Mouse (Mus musculus) lung, postnatal 0 days (tissue): Measurements from ENCODE around the gene Pld1.

Experiments
- CTCF ChIP-seq: IDR thresholded peaks from 2 replicates; pipeline ENCODE4 v1.5.1; 2016; ENCODE audit warnings: antibody characterized with exemption, mild to moderate bottlenecking
- EP300 ChIP-seq: IDR thresholded peaks from 2 replicates; pipeline ENCODE4 v1.6.1; 2016; ENCODE audit warnings: antibody characterized with exemption, mild to moderate bottlenecking, control low read depth

DNA sequence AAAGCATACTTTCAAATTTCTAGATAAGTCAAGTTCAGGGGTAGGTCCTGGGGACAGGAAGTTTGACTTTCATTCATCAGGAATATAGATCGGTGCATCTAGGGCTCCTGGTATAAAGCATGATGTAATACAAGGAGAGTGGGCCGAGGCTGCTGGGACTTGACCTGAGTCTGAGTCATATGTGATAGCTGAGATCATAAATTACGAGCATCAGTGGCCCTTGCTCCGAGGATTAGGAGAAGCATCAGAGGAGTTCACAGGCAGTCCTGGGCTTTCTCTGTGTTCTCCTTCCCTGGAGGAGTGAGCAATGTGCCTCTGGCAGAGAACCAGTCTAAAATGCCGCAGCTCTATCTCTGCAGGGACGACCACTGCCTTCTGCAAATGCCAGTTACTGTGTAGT lies 239.8 kb downstream of the Pld1 start:
- TF ChIP-seq CTCF (no peak), EP300 (no peak)
